Mouse (Mus musculus): ENCODE measurements around the gene Hps3.
"Not testable (repeated sequence)": the region's sequence is repeated elsewhere in the genome, so short reads cannot be mapped to it uniquely, and the experiment has no call there.

Hps3 gene

GRCm38 (mm10) chr3:20034719-20035404 lies at the start of gene Hps3:
Gene Hps3, minus strand, starts transcription at chr3:20035315.
- peak; percentile 72 for DNase-seq (ENCODE audit: low spot score)

- DNase-seq (ENCODE audit: low spot score), result no peak
Measured at GRCm38 (mm10) chr3:20082161-20082560, 47.0 kb upstream of the Hps3 start.

DNA sequence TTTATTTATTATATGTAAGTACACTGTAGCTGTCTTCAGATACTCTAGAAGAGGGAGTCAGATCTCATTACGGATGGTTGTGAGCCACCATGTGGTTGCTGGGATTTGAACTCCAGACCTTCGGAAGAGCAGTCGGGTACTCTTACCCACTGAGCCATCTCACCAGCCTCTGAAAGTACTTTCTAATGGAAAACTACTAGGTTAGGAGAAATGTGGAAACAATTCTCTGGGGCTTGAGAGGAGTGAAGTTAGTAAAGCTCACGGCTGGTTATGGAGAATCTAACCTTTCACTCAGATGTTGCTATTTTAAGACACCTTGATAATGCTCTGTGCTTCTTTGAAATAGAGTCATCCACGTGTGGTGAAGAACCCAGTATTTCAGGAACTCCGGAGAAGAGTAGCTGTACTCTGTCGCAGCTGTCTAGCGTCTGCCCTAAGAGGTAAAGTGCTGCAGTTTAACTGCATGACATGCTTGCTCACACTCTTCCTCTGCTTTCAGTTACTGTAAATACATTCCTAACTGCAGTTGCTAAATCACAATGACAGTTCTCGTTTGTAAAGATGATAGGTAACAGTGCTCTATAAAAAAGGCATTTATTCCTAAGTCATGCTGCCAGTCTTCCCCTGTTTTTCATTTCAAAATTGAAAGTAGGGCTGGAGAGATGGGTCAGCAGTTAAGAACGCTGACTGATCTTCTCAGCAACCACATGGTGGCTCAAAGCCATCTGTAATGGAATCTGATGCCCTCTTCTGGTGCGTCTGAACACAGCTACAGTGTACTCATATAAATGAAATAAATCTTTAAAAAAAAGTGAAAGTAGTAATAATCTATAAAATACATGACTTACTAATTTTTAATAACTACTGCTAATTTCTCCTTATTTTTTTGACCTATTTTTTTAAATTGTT lies 41.3 kb upstream of the Hps3 start:
- no peak for DNase-seq (ENCODE audit: low spot score)

- no peak for DNase-seq (ENCODE audit: low spot score)
Measured at GRCm38 (mm10) chr3:20058197-20058541, 23.1 kb upstream of the Hps3 start.

DNA sequence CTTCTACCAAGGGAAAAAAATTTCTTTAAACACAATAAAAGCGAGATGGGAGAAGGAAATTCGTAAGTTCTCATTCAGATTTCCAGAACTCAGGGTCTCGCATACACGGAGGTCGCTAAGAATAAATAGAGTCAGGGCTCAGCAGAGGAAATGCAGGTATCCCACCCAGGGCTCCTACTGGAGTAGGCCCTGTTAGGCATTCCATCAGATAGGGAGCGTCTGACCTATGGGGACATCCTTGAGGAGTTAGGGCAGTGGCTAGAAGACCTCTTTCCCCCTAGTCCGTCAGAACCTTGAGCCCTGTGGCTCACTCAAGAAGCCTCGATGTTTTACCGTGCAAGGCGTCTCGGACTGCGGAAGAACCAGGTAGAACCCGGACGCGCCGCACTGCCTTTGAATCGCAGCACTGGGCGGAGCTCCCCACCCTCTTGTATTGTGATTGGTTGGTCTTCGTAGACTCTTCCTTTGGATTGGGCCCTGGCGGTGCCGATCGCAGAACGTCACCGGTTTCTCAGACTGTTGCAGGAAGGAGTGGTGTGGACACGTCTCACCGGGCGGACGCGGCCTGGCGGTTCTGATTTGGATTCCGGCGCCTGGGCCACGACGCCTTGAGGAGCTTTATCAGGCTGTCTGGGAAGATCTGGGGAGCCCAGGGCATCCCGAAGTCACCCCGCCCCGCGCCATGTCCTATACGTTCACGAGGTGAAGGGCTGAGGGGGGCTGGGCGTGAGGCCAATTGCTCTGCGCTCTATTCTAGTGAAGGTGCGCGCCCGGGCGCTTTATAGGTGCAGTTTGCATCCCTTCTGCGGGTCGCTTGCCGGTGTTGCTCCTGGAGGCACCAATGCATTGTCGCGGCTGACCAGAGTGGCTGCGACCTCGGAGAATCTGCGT lies 22.4 kb upstream of the Hps3 start, which contains the start of gene Hltf:
Gene Hltf, plus strand, starts transcription at position 506 of the 891 bp plus-strand sequence.
- peak; percentile 89 for DNase-seq (ENCODE audit: low spot score)

GRCm38 (mm10) chr3:20044736-20045135 lies 9.6 kb upstream of the Hps3 start:
- DNase-seq (ENCODE audit: low spot score), result not testable (repeated sequence)

- DNase-seq (ENCODE audit: low spot score), result not testable (repeated sequence)
Measured at GRCm38 (mm10) chr3:20041461-20041860, 6.3 kb upstream of the Hps3 start.

DNA sequence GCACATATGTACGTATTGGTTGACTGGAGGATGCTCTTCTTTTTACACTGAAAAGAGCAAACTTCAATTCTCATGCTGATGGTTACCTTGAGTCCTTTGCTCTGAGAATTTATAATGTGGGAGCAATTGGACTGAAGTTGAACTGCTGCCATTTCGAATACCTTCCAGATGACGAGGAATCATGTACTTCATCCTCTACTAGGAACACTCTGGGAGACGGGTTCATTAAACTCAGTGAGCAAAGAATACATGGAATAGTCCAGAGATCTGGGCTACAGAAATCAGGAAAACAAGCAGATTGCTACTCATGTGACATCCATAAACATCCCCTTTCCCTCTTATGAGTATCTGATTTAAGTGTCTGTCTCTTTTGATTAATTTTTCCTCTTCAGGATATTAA lies 954 bp upstream of the Hps3 start:
- DNase-seq (ENCODE audit: low spot score), result no peak

DNA sequence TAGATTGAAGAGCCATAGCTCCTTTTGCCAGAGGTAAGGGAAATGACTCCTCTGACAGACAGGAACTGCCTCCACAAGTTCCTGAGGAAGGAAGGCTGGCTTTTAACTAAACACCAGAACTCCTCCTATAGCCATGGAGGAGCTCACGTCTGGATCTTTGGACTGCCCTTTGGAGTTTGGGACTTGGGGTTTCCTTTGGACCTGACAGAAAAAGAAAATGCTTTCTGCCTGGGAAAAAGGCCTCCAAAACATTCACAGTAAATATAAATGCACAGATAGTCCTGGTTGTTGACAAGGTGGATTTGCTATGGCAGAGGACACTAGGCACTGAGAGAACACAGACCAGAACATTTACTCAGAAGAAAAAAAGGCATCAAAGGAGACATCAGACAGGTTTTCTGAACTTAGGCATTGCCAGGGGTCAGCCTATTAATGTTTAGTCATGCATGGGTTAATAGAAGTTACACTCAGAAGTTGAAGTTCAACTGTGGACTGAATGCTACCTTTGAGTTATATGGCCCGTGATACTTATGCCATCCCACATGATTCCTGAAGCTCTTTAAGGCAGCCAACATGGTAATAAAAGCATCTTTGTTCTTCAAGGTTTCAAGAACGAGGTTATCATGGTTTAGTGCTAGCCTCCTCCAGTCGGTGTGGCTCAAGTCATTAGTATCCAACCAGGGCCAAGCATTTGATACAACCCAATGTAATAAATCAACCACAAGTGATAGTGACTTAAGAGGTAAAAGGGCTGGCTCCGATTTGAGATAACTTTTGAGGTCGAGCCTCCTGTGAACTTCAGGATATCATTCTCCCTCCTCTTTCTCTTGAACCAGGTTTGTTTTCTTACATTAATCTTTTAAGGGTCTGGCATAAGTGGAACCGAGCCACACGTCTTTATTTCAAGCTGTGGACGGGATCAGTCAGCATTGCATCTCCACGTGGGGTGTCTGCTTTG lies 1.1 kb downstream of the Hps3 start:
- no peak for DNase-seq (ENCODE audit: low spot score)

DNA sequence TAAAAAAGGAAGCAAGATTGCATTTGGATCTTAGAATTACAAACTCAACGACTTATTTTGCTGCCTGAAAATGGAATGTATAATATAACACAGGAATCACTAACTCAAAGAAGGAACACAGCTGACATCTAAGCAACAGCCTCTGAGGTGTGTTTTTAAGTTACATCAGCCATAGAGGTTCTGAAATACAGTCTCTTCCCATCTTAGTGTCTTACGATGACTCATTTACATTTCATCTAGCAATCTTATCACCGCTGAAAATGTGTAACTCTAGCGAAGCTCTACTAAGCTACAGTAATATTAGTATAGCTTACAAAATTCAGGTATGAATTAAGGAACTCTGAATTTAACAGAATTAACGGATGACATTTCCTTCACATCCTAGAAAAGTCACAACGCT lies 4.3 kb downstream of the Hps3 start:
- no peak for DNase-seq (ENCODE audit: low spot score)

DNA sequence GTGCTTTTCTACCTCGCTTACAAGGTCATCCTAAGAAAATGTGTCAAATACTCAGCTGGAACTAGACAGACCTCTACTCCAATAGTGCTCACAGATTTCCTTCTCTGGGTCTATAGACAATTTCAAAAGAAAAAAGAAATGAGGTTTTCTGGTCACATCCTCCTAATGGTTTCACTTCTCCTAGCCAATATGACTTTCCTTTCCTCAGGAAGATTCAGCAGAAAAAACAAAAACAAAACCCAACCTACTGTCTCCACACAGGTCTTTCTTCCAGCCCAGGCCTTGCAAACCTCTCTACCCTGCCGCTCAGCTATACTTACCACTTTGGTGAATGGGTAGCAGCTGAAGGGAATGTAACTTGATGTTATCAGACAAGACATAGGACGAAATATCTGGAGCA lies 6.5 kb downstream of the Hps3 start:
- DNase-seq (ENCODE audit: low spot score), result no peak

GRCm38 (mm10) chr3:20027788-20028187 lies 7.3 kb downstream of the Hps3 start:
- no peak for DNase-seq (ENCODE audit: low spot score)

- no peak for DNase-seq (ENCODE audit: low spot score)
Measured at GRCm38 (mm10) chr3:20026996-20027689, 8.0 kb downstream of the Hps3 start.

DNA sequence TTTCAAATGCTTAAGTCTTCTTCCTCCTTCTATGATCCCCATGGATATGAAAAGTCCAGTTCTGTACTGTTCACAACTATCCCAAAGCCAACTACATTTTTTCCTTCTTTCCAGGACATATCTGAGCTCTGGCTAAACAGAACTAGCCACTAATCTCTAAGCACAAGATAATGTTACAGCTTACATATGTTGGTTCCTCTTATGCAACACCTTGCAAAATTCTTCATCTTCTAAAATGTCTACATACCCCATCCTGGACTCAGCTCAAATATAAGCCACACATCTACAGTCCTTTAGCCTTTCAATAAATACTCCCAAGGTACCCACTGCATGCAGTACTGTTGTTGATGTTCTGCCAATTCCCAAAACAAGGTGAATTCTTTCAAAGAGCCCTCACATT lies 8.6 kb downstream of the Hps3 start:
- DNase-seq (ENCODE audit: low spot score), result no peak

DNA sequence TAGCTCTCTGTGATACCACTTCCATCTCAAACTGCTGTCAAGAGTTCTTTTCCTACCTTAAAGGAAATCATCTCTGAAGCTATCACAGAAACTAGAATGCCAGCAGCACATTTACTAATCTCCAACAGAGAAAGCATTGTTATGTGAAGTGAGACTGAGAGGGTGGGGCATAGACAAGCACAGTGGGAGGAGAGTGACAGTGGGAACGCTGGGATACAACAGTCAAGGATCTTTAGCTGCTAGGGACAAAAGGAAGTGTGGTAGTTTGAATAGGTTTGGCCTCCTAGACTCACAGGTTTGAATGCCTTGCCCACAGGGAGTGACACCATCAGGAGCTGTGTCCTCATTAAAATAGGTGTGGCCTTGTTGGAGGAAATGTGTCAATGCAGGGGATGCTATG lies 11.3 kb downstream of the Hps3 start:
- no peak for DNase-seq (ENCODE audit: low spot score)

DNA sequence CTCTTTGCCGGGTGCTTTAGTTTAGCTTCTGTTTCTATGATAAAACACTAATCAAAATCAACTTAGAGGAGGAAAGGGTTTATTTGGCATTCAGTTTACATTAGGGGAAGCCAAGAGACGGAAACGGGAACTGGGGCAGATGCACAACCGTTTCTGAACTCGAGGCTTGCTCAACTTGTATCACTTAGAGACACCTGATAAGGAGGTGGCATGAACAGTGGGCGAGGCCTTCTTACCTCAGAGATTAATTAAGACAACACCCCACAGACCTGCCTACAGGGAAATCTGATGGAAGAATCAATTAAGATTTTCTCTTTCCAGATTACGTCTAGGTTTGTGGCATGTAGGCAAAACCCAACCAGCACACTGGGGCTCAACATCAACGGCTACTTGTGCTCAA lies 17.0 kb downstream of the Hps3 start:
- DNase-seq (ENCODE audit: low spot score), result no peak

GRCm38 (mm10) chr3:20014454-20014853 lies 20.7 kb downstream of the Hps3 start:
- no peak for DNase-seq (ENCODE audit: low spot score)

DNA sequence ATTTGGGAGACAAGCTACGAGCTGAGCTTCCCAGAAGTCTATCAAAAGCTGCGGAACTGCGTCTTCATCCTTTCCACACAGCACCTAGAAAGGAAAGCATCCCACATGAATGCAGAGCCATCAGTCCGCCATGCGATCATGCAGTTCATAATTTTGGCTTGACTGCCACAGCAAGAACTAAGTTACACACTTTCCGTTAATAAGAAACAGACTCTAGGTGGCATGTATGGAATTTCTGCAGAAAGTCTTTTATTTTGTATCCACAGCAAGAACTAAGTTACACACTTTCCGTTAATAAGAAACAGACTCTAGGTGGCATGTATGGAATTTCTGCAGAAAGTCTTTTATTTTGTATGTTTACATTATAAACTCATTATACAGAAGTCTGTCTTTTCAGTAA lies 24.2 kb downstream of the Hps3 start:
- not testable (repeated sequence) for DNase-seq (ENCODE audit: low spot score)

DNA sequence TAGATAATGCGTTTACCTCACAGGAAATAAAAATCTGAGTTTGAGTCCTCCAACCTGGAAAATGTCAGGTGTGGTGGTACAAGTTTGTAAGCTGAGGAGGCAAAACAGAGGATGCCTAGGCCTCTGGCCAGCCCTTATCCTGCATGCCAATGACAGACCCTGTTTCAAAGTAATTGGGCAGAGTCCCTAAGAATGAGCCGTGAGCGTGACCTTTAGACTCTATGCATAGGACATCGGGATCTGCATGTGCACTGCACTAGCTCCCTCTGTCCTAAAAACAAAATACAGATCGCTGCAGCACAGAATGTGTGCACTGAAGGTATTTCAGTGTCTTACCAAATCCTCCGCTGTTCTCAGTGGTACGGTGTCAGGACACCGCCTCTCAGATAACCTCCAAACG lies 24.7 kb downstream of the Hps3 start:
- DNase-seq (ENCODE audit: low spot score), result no peak

DNA sequence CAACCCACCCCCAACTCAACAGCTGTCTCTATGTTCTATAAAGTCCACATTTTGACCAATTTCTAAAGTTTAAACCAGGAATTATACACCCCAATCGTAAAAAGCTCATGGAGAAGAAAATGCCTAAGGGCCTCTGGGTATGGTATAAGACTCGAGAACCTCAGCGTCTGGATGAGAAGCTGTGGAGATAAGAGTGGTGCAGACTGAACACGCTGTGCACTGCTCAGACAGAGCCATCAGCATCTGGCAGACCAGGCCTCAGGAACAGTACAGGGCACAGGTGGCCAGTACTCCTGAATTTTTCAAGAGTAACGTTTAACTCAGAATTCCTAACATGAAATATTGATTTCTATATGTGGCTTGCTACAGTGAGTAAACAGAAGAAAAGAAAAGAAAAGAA lies 27.4 kb downstream of the Hps3 start:
- DNase-seq (ENCODE audit: low spot score), result no peak

- DNase-seq (ENCODE audit: low spot score), result no peak
Measured at GRCm38 (mm10) chr3:20007275-20007674, 27.8 kb downstream of the Hps3 start.
